Mouse (Mus musculus) lung, embryonic 15.5 days (tissue): ENCODE measurements at regions not wholly inside any gene's neighbourhood (a gene's known extent, or its start where the extent isn't known, plus 50 kb on each side); places are given as distances from the start of the nearest gene placed in this dataset.
A peak's percentile ranks its signal among the peaks of the same experiment; 100 is the strongest.

Experiments
- ATAC-seq: fragments of 200-750 bp; cut with Nextera tagmentation; 2 replicates; pipeline ENCODE4 v1.8.0; 2017; ENCODE audit warnings: moderate number of reproducible peaks, borderline replicate concordance; ENCODE audit not compliant: low FRiP score, low TSS enrichment; ENCODE audit errors: extremely low read depth
- H3K27ac ChIP-seq: fragments of 300-500 bp; sonication (generic); 2 replicates; pipeline ENCODE4 v1.5.1; 2015; ENCODE audit warnings: moderate library complexity, mild to moderate bottlenecking, inconsistent platforms
- H3K27me3 ChIP-seq: fragments of 300-500 bp; sonication (generic); 2 replicates; pipeline ENCODE4 v1.6.1; 2015; ENCODE audit warnings: inconsistent platforms
- H3K36me3 ChIP-seq: fragments of 300-500 bp; sonication (generic); 2 replicates; pipeline ENCODE4 v1.6.1; 2015; ENCODE audit warnings: inconsistent platforms
- H3K4me1 ChIP-seq: fragments of 300-500 bp; sonication (generic); 2 replicates; pipeline ENCODE4 v1.6.1; 2015; ENCODE audit warnings: inconsistent platforms
- H3K4me2 ChIP-seq: fragments of 300-500 bp; sonication (generic); 2 replicates; pipeline ENCODE4 v1.6.1; 2015; ENCODE audit warnings: inconsistent platforms, mild to moderate bottlenecking, moderate library complexity
- H3K4me3 ChIP-seq: fragments of 300-500 bp; sonication (generic); 2 replicates; pipeline ENCODE4 v1.5.1; 2015; ENCODE audit warnings: mild to moderate bottlenecking, inconsistent platforms
- H3K9ac ChIP-seq: fragments of 300-500 bp; sonication (generic); 2 replicates; pipeline ENCODE4 v1.6.1; 2015; ENCODE audit warnings: inconsistent platforms
- H3K9me3 ChIP-seq: fragments of 300-500 bp; sonication (generic); 2 replicates; pipeline ENCODE4 v1.6.1; 2016; ENCODE audit warnings: inconsistent platforms
- WGBS: fragments of 180-500 bp; shearing (Covaris S2); methylation state at CpG from one replicate; pipeline ENCODE4 v1.1.7; 2015; 5-methylcytosine and 5-hydroxymethylcytosine counted together

- Histone ChIP-seq H3K4me2 (no peak overlapping the region), H3K36me3 (no peaks in the 10 kb centered on the region)
- WGBS: 67% methylated on average over 2 of the region's 2 CpGs
Measured at GRCm38 (mm10) chr10:19162104-19162503, 146.6 kb upstream of the Tnfaip3 start.

GRCm38 (mm10) chr10:19161149-19161548, 145.7 kb upstream of the Tnfaip3 start:
- Histone ChIP-seq H3K4me1 (no peaks in the 10 kb centered on the region), H3K27ac (no peak overlapping the region), H3K27me3 (no peaks in the 10 kb centered on the region), H3K9ac (no peak overlapping the region), H3K36me3 (no peaks in the 10 kb centered on the region), H3K4me2 (no peak overlapping the region), H3K9me3 (no peaks in the 10 kb centered on the region), H3K4me3 (no peak overlapping the region)
- ATAC-seq: no peak

More at GRCm38 (mm10) chr10:19162104-19162503, 146.6 kb upstream of the Tnfaip3 start:
- Histone ChIP-seq H3K27me3 (no peaks in the 10 kb centered on the region), H3K9me3 (no peaks in the 10 kb centered on the region), H3K4me1 (no peaks in the 10 kb centered on the region), H3K4me3 (no peak overlapping the region), H3K27ac (no peak overlapping the region), H3K9ac (no peak overlapping the region)
- ATAC-seq: no peak

- Histone ChIP-seq H3K27ac (no peak overlapping the region), H3K4me1 (no peaks in the 10 kb centered on the region), H3K4me3 (no peak overlapping the region), H3K27me3 (no peaks in the 10 kb centered on the region), H3K9ac (no peak overlapping the region), H3K4me2 (no peak overlapping the region), H3K9me3 (no peaks in the 10 kb centered on the region), H3K36me3 (no peaks in the 10 kb centered on the region)
- no peak for ATAC-seq
Measured at GRCm38 (mm10) chr10:19154041-19154440, 138.6 kb upstream of the Tnfaip3 start.

GRCm38 (mm10) chr10:19152773-19153172, 137.3 kb upstream of the Tnfaip3 start:
- Histone ChIP-seq H3K4me1 (no peaks in the 10 kb centered on the region), H3K4me3 (no peak overlapping the region), H3K9me3 (no peaks in the 10 kb centered on the region), H3K27ac (no peak overlapping the region), H3K9ac (no peak overlapping the region), H3K36me3 (no peaks in the 10 kb centered on the region), H3K27me3 (no peaks in the 10 kb centered on the region), H3K4me2 (no peak overlapping the region)
- no peak for ATAC-seq
- 83% methylated on average over 5 of the region's 5 CpGs for WGBS

GRCm38 (mm10) chr10:19150766-19151165, 135.3 kb upstream of the Tnfaip3 start:
- H3K36me3 ChIP-seq: no peaks in the 10 kb centered on the region
- H3K27me3 ChIP-seq: no peaks in the 10 kb centered on the region
- H3K9ac ChIP-seq: no peak overlapping the region
- no peak overlapping the region for H3K4me2 ChIP-seq
- no peaks in the 10 kb centered on the region for H3K4me1 ChIP-seq
- no peak overlapping the region for H3K4me3 ChIP-seq
- no peak for ATAC-seq
- no peak overlapping the region for H3K27ac ChIP-seq
- no peaks in the 10 kb centered on the region for H3K9me3 ChIP-seq
- 71% methylated on average over 1 of the region's 1 CpGs for WGBS

- ATAC-seq: no peak
- Histone ChIP-seq H3K36me3 (no peaks in the 10 kb centered on the region), H3K4me1 (no peaks in the 10 kb centered on the region), H3K4me2 (no peak overlapping the region), H3K9me3 (no peaks in the 10 kb centered on the region), H3K4me3 (no peak overlapping the region), H3K27ac (no peak overlapping the region), H3K9ac (no peak overlapping the region), H3K27me3 (no peaks in the 10 kb centered on the region)
- WGBS: 76% methylated on average over 3 of the region's 3 CpGs
Measured at GRCm38 (mm10) chr10:19150005-19150404, 134.5 kb upstream of the Tnfaip3 start.

- H3K4me1 ChIP-seq: no peaks in the 10 kb centered on the region
- H3K4me3 ChIP-seq: no peak overlapping the region
- no peak overlapping the region for H3K4me2 ChIP-seq
- no peak for ATAC-seq
- H3K36me3 ChIP-seq: no peaks in the 10 kb centered on the region
- 63% methylated on average over 4 of the region's 4 CpGs for WGBS
- H3K9ac ChIP-seq: no peak overlapping the region
- no peaks in the 10 kb centered on the region for H3K9me3 ChIP-seq
- H3K27me3 ChIP-seq: no peaks in the 10 kb centered on the region
- no peak overlapping the region for H3K27ac ChIP-seq
Measured at GRCm38 (mm10) chr10:19149196-19149869, 133.9 kb upstream of the Tnfaip3 start.

GRCm38 (mm10) chr10:19141481-19141880, 126.0 kb upstream of the Tnfaip3 start:
- Histone ChIP-seq H3K27ac (no peak overlapping the region), H3K27me3 (no peaks in the 10 kb centered on the region), H3K36me3 (no peaks in the 10 kb centered on the region), H3K4me2 (no peak overlapping the region), H3K9ac (no peak overlapping the region), H3K9me3 (no peaks in the 10 kb centered on the region), H3K4me3 (no peak overlapping the region), H3K4me1 (no peaks in the 10 kb centered on the region)
- no peak for ATAC-seq
- WGBS: 79% methylated on average over 3 of the region's 3 CpGs

GRCm38 (mm10) chr10:19140628-19141027, 125.2 kb upstream of the Tnfaip3 start:
- Histone ChIP-seq H3K9ac (no peak overlapping the region), H3K4me3 (no peak overlapping the region), H3K27ac (no peak overlapping the region), H3K4me2 (no peak overlapping the region), H3K27me3 (no peaks in the 10 kb centered on the region), H3K4me1 (no peaks in the 10 kb centered on the region), H3K9me3 (no peaks in the 10 kb centered on the region), H3K36me3 (no peaks in the 10 kb centered on the region)
- 60% methylated on average over 5 of the region's 5 CpGs for WGBS
- no peak for ATAC-seq

GRCm38 (mm10) chr10:19139234-19139633, 123.8 kb upstream of the Tnfaip3 start:
- ATAC-seq: no peak
- WGBS: 76% methylated on average over 2 of the region's 2 CpGs
- Histone ChIP-seq H3K4me2 (no peak overlapping the region), H3K4me3 (no peak overlapping the region), H3K4me1 (no peaks in the 10 kb centered on the region), H3K9me3 (no peaks in the 10 kb centered on the region), H3K27ac (no peak overlapping the region), H3K27me3 (no peaks in the 10 kb centered on the region), H3K9ac (no peak overlapping the region), H3K36me3 (no peaks in the 10 kb centered on the region)

GRCm38 (mm10) chr10:19138258-19138657, 122.8 kb upstream of the Tnfaip3 start:
- no peak overlapping the region for H3K9ac ChIP-seq
- 71% methylated on average over 1 of the region's 1 CpGs for whole genome bisulfite sequencing
- H3K9me3 ChIP-seq: no peaks in the 10 kb centered on the region
- no peak for ATAC-seq
- no peak overlapping the region for H3K4me3 ChIP-seq
- no peaks in the 10 kb centered on the region for H3K36me3 ChIP-seq
- H3K4me1 ChIP-seq: no peaks in the 10 kb centered on the region
- H3K4me2 ChIP-seq: no peak overlapping the region
- no peaks in the 10 kb centered on the region for H3K27me3 ChIP-seq
- no peak overlapping the region for H3K27ac ChIP-seq

GRCm38 (mm10) chr10:19127581-19128291, 112.3 kb upstream of the Tnfaip3 start:
- no peaks in the 10 kb centered on the region for H3K9me3 ChIP-seq
- H3K4me2 ChIP-seq: no peak overlapping the region
- H3K4me1 ChIP-seq: 0 out of 2 replicates have a peak, but pooled peaks cover 8% of the 10 kb centered on the region
- H3K27ac ChIP-seq: peak overlapping the region; percentile 67
- no peak overlapping the region for H3K4me3 ChIP-seq
- H3K27me3 ChIP-seq: no peaks in the 10 kb centered on the region
- WGBS: 43% methylated on average over 4 of the region's 4 CpGs
- no peaks in the 10 kb centered on the region for H3K36me3 ChIP-seq
- H3K9ac ChIP-seq: no peak overlapping the region
- 0 out of 2 replicates have a peak, but pooled peaks have one; percentile 57 for ATAC-seq
